Mouse (Mus musculus) lung, postnatal 0 days (tissue): ENCODE data around the gene 1500009L16Rik.

Source experiments
- CTCF ChIP-seq: IDR thresholded peaks from 2 replicates; pipeline ENCODE4 v1.5.1; 2016; ENCODE audit warnings: antibody characterized with exemption, mild to moderate bottlenecking
- EP300 ChIP-seq: IDR thresholded peaks from 2 replicates; pipeline ENCODE4 v1.6.1; 2016; ENCODE audit warnings: antibody characterized with exemption, mild to moderate bottlenecking, control low read depth

DNA sequence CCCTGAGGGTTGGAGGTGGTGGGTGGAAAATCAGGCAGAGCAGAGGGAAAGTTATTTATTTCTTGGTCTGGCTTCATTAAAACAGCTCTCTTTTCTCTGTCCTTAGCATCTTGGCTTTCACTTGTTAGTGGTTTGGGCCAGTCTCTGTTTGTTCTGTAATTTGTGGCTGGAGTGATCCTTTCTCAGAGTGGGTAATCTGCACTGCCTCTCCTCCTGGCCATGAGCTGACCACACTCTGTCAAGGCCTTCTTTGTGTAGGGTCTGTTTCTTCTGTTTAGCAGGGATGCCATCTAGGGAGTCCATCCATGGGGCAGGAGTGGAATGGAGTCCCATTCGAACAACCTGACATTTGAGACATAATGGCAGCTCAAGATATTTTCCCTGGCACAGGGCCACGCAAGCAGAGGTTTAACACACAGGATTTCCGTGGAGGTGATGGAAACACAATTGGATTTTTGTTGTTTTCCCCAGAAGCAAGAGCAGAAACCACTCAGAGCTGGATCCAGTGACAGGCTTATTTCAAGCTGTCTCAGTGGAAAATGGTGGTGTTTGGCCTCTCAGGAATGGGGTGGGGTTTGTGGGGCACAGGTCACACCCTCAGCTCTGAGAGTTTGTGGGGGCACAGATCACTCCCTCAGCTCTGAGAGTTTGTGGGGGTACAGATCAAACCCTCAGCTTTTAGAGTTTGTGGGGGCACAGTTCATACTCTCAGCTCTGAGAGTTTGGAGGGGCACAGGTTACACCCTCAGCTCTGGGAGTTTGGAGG is 63.1 kb downstream of the 1500009L16Rik start:
- TF ChIP-seq CTCF, result no peak
- TF ChIP-seq EP300, result no peak
